Mouse (Mus musculus): ENCODE results near the gene Tppp2.

Gene Tppp2

DNA sequence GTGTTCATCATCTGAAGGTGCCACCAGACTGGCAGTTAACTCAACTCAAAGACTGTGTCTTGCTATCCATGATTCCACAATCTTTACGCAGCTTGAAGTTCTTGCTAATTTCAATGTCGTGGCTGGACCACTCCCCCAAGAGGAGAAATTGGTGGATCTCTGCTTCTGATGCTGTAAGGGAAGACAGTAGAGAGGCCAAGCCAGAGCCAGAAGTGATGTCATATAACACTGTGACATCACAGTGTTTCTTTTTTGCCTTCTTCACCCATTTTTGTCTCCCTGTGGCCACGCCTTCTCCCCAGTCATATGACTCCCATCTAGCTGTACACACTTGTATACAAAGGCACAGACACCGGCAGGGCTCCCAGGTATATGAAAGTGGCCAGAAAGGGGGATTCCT lies at the start of gene Tppp2:
Gene Tppp2 (plus strand): TSS at position 301 of the 400 bp plus-strand sequence.
- DNase-seq (ENCODE audit: low read depth, low spot score): no peak

DNA sequence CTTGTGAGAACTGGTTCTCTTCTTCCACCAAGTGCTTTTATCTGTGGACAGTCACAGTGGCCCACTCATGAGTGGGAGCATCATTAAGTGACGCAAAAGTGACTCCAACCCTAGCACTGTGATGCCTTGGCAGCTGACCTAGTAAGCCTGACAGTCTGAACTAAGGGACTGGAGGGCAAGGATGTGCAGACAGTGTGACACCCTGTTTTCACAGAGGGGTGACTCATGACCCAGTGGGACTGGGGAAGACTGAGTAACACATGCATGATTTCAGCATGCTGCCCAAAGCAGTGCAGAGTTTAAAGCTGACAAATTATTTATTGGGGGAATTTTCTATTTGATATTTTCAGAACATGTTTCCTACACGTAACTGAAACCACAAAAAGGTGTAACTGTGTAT lies 47.5 kb upstream of the Tppp2 start:
- DNase-seq (ENCODE audit: low read depth, low spot score): no peak

- DNase-seq (ENCODE audit: low read depth, low spot score): no peak
Measured at GRCm38 (mm10) chr14:51871741-51872140, 46.5 kb upstream of the Tppp2 start.

GRCm38 (mm10) chr14:51877517-51877916 lies 40.7 kb upstream of the Tppp2 start:
- no peak for DNase-seq (ENCODE audit: low read depth, low spot score)

- peak; percentile 37 for DNase-seq (ENCODE audit: low read depth, low spot score)
Measured at GRCm38 (mm10) chr14:51883527-51884030, 34.6 kb upstream of the Tppp2 start.

DNA sequence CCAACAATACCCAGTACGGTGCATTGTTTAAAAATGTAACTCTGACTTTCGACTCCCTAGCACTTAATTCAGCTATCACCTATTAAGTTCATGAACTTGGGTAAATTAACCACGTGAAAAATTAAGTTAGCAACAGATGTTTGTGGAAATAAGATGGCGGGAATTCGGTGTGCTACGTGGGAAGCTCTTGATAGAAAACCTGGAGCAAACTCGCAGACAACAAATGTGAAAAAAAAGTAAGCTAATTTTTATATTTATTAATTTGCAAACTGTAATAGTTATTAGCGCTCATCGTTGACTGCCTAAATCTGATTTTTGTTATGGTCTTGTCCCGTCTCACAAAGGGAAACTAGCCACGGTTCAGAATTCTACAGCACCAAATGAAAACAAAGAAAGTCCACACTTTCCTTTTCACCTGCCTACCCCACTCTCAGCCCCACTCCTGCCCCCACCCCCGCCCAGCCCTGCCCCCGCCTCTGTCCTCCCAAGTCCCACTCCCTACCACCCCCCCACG lies 34.1 kb upstream of the Tppp2 start:
- DNase-seq (ENCODE audit: low read depth, low spot score): no peak

DNA sequence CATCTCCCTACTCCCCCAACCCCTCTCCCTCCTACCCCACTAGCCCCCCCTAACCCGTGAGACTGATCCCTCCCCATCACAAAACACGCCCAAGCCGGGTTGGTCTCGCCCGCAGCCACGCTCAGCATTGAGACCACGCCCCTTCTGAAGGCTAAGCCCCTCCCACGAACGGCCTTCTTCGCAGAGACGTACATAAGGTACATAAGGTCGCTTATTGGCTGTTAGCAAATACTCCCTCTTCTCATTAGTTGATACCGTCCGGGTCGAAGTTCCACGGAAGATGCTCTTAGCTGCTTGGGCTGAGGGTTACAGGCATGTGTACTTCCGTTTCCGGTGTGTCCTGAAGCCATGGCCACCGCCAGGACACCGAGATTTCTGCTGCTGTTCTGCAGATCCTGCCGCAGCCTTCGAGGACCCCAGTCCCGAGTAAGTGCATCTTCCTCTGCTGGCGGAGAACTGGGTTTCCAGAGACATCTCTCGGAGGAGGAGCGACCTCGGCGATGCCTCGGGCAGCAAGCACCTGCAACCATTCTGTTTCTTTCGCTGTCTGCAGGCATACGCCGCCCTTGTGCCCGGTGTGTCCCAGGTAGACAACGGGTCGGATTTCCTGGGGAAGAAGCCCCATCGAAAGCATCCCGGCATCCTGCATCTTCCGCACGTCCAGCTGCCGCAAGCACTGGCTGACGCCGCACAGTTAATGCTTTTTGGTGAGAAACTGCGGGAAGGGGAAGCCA lies 33.5 kb upstream of the Tppp2 start, which contains the start of gene Mettl17:
Gene Mettl17 (plus strand): TSS at position 245 of the 734 bp plus-strand sequence.
- peak; percentile 91 for DNase-seq (ENCODE audit: low read depth, low spot score)

DNA sequence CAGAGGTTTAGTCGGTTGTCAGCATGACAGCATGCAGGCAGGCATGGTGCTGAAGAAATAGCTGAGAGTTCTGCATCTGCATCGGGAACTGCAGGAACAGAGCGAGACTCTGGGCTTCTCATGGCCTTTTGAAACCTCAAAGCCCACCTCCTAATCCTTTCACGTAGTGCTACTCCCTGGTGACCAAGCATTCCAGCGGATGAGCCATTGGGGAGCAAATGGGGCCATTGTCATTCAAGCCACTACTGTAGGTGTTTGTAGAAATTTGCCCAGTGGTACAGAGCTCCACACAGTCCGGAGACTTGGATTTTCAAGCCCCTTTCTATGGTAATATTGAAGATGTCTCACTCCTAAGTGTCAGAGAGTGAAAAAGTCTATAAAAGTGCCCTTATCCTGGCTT lies 32.2 kb upstream of the Tppp2 start:
- no peak for DNase-seq (ENCODE audit: low read depth, low spot score)

- DNase-seq (ENCODE audit: low read depth, low spot score): no peak
Measured at GRCm38 (mm10) chr14:51889833-51890232, 28.4 kb upstream of the Tppp2 start.

DNA sequence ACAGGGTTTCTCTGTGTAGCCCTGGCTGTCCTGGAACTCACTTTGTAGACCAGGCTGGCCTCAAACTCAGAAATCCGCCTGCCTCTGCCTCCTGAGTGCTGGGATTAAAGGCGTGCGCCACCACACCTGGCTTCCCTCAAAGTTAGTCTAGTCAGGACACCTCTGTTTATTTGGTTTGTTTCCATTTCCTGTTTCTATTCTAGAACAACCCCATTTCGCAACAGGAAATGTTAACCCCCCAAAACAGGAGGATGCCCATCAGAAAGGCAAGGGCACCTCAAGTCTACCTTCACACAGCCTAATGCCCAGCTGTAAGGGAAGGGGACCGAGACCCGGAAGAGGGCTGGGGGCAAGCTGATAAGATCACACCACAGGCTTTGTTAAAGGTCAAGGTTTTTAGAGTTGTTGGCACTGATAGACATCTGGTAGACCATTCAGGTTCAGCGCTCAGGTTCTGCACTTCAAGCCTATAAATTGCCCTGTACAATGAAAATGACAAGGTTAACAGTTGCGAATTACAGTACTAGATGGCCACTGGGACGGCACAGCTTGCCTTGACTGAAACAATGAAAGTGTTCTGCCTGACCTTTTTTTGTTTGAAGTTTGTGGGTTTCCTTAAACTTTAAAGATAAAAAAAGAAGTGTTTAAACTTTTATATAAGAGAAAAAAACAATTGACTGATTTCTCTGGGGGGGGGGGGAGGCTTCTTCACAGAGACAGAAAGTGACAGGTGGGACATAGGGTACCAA lies 25.9 kb upstream of the Tppp2 start, which contains the start of gene Slc39a2:
Gene Slc39a2 (plus strand): TSS at position 699 of the 749 bp plus-strand sequence.
- no peak for DNase-seq (ENCODE audit: low read depth, low spot score)

- no peak for DNase-seq (ENCODE audit: low read depth, low spot score)
Measured at GRCm38 (mm10) chr14:51893094-51893794, 25.0 kb upstream of the Tppp2 start.

DNA sequence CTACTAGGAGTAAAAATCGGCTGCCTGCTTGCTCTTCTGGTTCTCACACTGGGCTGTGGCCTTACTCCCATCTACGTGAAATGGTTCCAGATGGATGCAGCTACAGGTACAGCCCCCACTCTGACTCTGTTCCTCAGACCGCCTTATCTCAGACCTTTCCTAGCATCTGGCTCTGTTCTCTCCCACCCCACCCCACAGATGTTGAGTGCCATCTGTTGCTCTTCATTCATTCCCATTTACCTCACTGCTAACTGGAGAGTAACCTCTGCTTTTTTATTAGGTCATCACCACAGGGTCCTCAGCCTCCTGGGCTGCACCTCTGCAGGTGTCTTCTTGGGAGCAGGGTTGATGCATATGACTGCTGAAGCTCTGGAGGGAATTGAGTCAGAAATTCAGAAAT lies 24.4 kb upstream of the Tppp2 start:
- no peak for DNase-seq (ENCODE audit: low read depth, low spot score)

- no peak for DNase-seq (ENCODE audit: low read depth, low spot score)
Measured at GRCm38 (mm10) chr14:51895071-51895470, 23.2 kb upstream of the Tppp2 start.

DNA sequence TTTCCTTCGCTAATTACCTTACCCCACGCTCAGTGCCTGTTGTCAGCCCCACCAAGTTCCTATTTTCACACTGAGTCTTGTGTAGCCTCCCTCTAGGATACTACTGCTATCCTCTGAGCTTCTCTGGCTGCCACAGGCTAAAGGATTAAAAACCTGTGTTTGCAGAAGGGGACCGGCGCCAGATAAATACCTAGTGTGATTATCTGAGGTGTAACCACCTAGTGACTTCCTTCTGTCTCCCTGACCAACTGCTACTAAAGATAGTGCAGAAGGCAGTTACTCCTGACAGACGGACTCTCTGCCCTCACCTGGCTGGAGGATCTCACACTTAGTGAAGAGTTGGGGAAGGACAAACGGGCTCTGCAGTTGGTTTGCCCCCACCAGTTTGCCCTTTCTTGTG lies 22.2 kb upstream of the Tppp2 start:
- no peak for DNase-seq (ENCODE audit: low read depth, low spot score)

GRCm38 (mm10) chr14:51896539-51897170 lies 21.6 kb upstream of the Tppp2 start:
- DNase-seq (ENCODE audit: low read depth, low spot score): no peak

DNA sequence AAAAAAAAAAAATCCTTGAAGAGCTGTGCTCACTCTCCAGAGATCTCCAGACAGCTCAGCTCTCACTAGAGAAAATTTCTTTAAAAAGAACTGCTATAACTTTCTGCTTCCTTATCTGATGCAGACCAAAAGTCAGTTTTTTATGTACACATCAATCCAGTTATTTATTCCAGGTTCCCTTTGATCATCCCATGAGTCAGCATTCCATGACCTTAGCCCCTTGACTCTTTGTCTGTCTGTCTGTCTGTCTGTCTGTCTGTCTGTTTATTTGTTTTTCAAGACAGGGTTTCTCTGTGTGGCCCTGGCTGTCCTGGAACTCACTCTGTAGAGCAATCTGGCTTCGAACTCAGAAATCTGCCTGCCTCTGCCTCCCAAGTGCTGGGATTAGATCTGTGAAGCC lies 18.9 kb upstream of the Tppp2 start:
- DNase-seq (ENCODE audit: low read depth, low spot score): no peak

- no peak for DNase-seq (ENCODE audit: low read depth, low spot score)
Measured at GRCm38 (mm10) chr14:51902806-51903710, 15.2 kb upstream of the Tppp2 start.

DNA sequence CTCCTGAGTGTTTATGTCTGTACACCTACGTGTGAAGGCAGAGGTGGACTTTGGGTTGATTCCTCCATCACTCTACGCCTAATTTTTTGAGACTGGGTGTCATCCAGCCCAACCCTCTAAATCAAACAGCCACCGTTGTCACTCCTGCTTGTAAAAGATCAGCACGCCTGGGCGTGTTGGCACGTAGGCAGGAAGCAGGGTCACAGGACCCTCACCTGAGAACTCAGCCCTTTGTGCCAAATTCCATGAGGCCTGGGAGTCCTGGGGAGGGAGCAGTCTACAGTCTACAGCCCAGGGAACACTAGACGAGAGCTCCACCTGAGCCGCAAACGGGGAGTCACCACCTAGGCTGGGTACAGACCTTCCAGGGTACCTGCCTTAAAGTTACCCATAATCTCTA lies 14.4 kb upstream of the Tppp2 start:
- no peak for DNase-seq (ENCODE audit: low read depth, low spot score)

DNA sequence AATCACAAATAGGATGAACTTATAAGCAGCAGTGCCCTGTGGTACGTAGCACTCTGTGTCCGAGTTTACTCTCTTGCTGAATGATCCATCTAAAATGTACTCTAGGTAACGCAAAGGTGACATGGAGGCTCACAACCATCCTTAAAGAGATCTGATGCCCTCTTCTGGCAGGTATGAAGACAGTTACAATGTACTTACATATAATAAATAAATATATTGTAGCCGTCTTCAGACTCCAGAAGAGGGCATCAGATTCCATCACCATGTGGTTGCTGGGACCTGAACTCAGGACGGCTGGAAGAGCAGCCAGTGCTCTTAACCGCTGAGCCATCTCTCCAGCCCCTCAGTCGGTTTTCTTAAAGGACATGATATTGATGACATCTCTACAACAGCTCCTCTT lies 13.5 kb upstream of the Tppp2 start:
- DNase-seq (ENCODE audit: low read depth, low spot score): no peak

DNA sequence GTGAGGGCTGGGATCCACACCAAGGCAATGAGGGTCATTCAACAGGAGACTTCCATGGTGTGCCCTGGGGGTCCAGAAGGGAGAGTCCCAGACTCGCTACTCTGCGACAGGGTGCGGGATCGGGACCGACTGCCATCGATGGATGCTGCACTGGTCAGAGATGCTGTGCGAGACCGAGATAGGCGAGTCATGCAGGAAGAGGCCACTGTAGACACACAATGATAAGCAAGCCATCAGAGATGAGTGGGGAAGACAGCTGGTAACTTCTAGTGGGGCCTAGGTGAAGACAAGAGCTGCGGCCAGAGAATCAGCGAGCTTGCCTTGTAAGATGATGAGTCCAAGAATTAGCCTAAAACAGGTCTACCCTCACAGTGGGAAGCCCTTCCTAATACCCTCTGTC lies 12.1 kb upstream of the Tppp2 start:
- no peak for DNase-seq (ENCODE audit: low read depth, low spot score)
